Mouse (Mus musculus) T-helper 17 cell (primary cell): ENCODE results near the gene Zfp866.

Experiments used
- in situ Hi-C, 2 experiments: fragments of 300-600 bp; cut with MboI, MseI; formaldehyde crosslinking; loops; 1 replicate in 1 of 2; 2 replicates in 1 of 2; pipeline ENCODE4 v1.15.1; 2025; ENCODE audit warnings: high pct_unique_total_duplicates in 2 of 2

Gene Zfp866

DNA sequence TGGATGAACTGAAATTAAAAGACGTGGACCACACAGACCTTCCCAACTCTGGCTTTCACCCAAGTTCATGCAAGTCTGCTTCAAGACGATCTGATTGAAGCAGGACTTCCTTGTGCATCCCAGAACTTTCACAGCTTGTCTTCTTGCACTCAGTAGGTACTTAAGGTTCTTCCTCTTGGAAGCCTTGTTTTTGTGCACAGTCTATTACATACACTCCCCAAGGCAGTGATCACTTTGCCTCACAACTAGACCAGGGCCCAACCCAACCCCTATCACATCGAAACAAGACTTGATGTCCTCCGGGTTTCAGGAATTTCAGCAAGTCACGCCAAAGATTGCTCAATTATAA is 73.8 kb downstream of the Zfp866 start:
- in situ Hi-C loops = loop anchor here (10.0 kb wide), 2 partner anchors 92 to 1462 kb away; partner anchors contain the start of gene Zfp868 (in 1 of the 2)

DNA sequence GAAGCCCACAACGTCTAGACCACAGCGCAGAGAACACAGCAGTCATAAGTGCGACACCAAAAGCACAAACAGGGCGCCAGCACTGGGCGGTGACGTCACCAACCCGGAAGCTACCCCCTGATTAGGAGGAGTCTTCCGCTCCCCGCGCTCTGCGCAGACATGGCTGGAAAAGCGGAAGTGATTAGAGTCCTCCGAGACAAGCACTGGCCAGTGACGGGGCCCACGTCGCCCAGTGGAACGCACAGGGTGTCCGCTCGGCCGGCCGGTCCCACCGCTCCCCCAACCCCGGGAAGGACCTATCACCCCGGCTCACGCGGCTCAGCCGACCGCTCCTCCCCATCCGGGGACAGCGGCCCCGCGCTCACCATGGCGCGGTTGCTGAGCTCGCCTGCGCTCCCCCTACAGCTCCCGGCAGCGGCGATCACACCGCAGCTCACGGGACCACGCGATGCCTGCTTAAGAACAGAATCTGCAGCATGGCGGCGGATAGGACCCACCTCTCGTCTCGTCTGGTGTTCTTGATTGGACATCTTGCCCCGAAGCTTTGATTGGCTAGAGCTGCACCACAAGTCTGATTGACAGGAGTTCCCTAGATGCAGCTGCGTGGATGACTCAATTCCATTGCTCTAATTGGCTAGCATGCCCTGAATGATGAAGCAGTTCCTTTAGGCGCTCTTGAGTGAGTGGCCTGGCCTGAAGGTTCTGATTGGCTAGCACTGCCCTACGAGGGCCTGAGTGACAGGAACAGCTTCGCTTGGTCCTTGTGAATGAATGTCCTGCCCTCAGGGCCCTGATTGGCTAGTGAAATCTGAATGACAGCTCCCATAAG is 74.4 kb downstream of the Zfp866 start:
- in situ Hi-C loops = loop anchor here (10.0 kb wide), 2 partner anchors 92 to 1462 kb away; partner anchors contain the start of gene Zfp868 (in 1 of the 2)

DNA sequence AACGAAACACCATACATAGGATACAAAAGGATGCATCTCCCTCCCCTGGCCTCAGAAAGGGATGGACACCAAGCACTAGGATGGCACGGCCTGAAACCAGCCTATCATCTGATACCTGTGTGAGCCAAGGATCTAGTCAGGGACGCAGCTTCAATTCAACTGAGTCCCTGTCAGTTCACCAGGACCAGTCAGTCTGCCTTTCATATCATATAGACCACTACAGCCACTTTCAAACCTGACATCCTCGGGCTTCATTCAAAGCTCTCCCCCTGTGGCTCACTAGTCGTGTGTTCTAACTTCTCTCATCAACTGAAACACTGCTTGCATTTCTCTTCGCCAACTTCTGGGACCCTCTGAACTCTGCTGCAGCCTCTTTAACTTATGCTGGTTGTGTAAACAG is 75.6 kb downstream of the Zfp866 start:
- in situ Hi-C loops = loop anchor here (10.0 kb wide), 2 partner anchors 91 to 1461 kb away; partner anchors contain the start of gene Zfp868 (in 1 of the 2)

DNA sequence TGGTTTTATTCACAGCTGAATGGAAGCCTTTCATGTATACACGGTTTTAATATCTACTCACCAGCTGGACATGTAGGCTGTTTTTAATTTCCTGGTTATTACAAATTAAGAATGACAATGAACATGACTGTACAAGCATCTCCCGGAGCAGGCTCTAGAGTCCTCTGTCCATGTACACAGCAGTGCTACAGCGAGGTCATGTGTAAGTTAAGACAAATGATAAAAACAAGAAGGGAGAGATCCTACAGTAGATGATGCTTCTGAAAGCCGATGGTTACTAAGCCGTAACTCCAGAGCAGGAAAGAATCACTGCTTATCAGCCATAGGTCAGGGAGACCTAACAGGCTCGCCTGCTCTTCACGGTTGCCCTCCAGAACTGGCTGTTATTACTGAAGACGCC is 77.5 kb downstream of the Zfp866 start:
- in situ Hi-C loops = loop anchor here (5.0 to 10.0 kb wide), 3 partner anchors 89 to 1459 kb away; partner anchors contain the start of gene Zfp868 (in 1 of the 2)
